Mouse (Mus musculus) gastrocnemius, adult 2 months (tissue): ENCODE measurements around the gene Dicer1. TPM values are rescaled to one million over a fixed set of nuclear protein-coding genes. Genes with fewer than 3 reads are reported as not detected.

Experiments used
- DNase-seq: peaks from one replicate; pipeline ENCODE4 v3.0.0; 2022
- H3K27ac ChIP-seq: fragments of 200-600 bp; 2 replicates; pipeline ENCODE4 v1.8.1; 2022; ENCODE audit warnings: mild to moderate bottlenecking
- H3K4me3 ChIP-seq: fragments of 200-600 bp; 2 replicates; pipeline ENCODE4 v1.8.1; 2022; ENCODE audit warnings: mild to moderate bottlenecking, moderate library complexity
- CTCF ChIP-seq: fragments of 200-600 bp; IDR thresholded peaks from 2 replicates; pipeline ENCODE4 v1.8.1; 2022; ENCODE audit warnings: antibody characterized with exemption, mild to moderate bottlenecking, moderate library complexity
- intact Hi-C: fragments of 180-260 bp; cut with DNase I; formaldehyde crosslinking; loops from one replicate; pipeline ENCODE4 v1.15.1; 2025
- long read RNA-seq, 2 experiments: library from polyadenylated mRNA; stranded (forward); transcript quantifications; one replicate each; pipeline ENCODE4 v2.0.0; 2021
- total RNA-seq, 2 experiments: library from RNA; stranded (reverse); gene quantifications; 2 replicates each; pipeline ENCODE4 v1.2.3; 2021

The Dicer1 gene
- total RNA-seq = 10 to 100 TPM; 35.0 to 38.0 TPM
- long read RNA-seq, experiment 1, partial matches to known transcripts = 2 of 12 reads
- long read RNA-seq, experiment 1, other reads (novel, unspliced or antisense) = 10 of 12 reads
- long read RNA-seq, experiment 2, full-length matches to known transcripts = 1 of 14 reads
- long read RNA-seq, experiment 2, partial matches to known transcripts = 2 of 14 reads
- long read RNA-seq, experiment 2, other reads (novel, unspliced or antisense) = 11 of 14 reads

- Histone ChIP-seq H3K27ac (peak within 1 kb of the TSS; percentile 94), H3K4me3 (peak within 1 kb of the TSS; percentile 90)
- TF ChIP-seq CTCF = peak; percentile 16; the same call in 1 of the 2 replicates
- intact Hi-C loops = loop anchor here (5.0 kb wide), 1 partner anchor 65 kb away; no protein-coding TSS in a partner anchor
- peak; percentile 99 for DNase-seq
Observed at GRCm38 (mm10) chr12:104751814-104752765, at the start of gene Dicer1. Gene Dicer1, minus strand, starts transcription at chr12:104751952.

- TF ChIP-seq CTCF = peak; percentile 45
- H3K27ac ChIP-seq = no peak overlapping the region
- no peak for DNase-seq
- intact Hi-C loops = no loop called here
- H3K4me3 ChIP-seq = no peak overlapping the region
Observed at GRCm38 (mm10) chr12:104799365-104799764, 47.6 kb upstream of the Dicer1 start.

- no peak for DNase-seq
- intact Hi-C loops = no loop called here
- no peak overlapping the region for H3K27ac ChIP-seq
- H3K4me3 ChIP-seq = no peak overlapping the region
- no peak for TF ChIP-seq CTCF
Observed at GRCm38 (mm10) chr12:104797905-104798304, 46.2 kb upstream of the Dicer1 start.

- H3K4me3 ChIP-seq = no peak overlapping the region
- DNase-seq = no peak
- intact Hi-C loops = no loop called here
- peak; percentile 40; the same call in 1 of the 2 replicates for TF ChIP-seq CTCF
- no peak overlapping the region for H3K27ac ChIP-seq
Observed at GRCm38 (mm10) chr12:104796635-104797378, 45.1 kb upstream of the Dicer1 start.

- no peak overlapping the region for H3K4me3 ChIP-seq
- DNase-seq = no peak
- H3K27ac ChIP-seq = no peak overlapping the region
- intact Hi-C loops = no loop called here
- TF ChIP-seq CTCF = no peak
Observed at GRCm38 (mm10) chr12:104794957-104795356, 43.2 kb upstream of the Dicer1 start.

- no peak for TF ChIP-seq CTCF
- intact Hi-C loops = no loop called here
- DNase-seq = peak; percentile 73
- Histone ChIP-seq H3K4me3 (no peak overlapping the region), H3K27ac (0 out of 2 replicates have a peak overlapping the region, but pooled peaks have one; percentile 16)
Observed at GRCm38 (mm10) chr12:104793486-104793885, 41.7 kb upstream of the Dicer1 start.

GRCm38 (mm10) chr12:104777603-104778002 is 25.9 kb upstream of the Dicer1 start:
- intact Hi-C loops = no loop called here
- no peak for TF ChIP-seq CTCF
- Histone ChIP-seq H3K27ac (no peak overlapping the region), H3K4me3 (no peak overlapping the region)
- DNase-seq = no peak

- intact Hi-C loops = loop anchor here (2.0 kb wide), 1 partner anchor 167 kb away; no protein-coding TSS in a partner anchor
- Histone ChIP-seq H3K27ac (no peak overlapping the region), H3K4me3 (no peak overlapping the region)
- peak; percentile 34 for DNase-seq
- TF ChIP-seq CTCF = peak; percentile 62
Observed at GRCm38 (mm10) chr12:104771941-104772340, 20.2 kb upstream of the Dicer1 start.

- intact Hi-C loops = no loop called here
- no peak for TF ChIP-seq CTCF
- H3K27ac ChIP-seq = no peak overlapping the region
- no peak overlapping the region for H3K4me3 ChIP-seq
- DNase-seq = no peak
Observed at GRCm38 (mm10) chr12:104769201-104769785, 17.5 kb upstream of the Dicer1 start.

- H3K27ac ChIP-seq = no peak overlapping the region
- peak; percentile 47 for TF ChIP-seq CTCF
Observed at GRCm38 (mm10) chr12:104767183-104767582, 15.4 kb upstream of the Dicer1 start.

GRCm38 (mm10) chr12:104765761-104766160 is 14.0 kb upstream of the Dicer1 start:
- Histone ChIP-seq H3K4me3 (no peak overlapping the region), H3K27ac (peak overlapping the region; percentile 62)
- intact Hi-C loops = no loop called here
- DNase-seq = peak; percentile 73
- no peak for TF ChIP-seq CTCF

More at GRCm38 (mm10) chr12:104767183-104767582, 15.4 kb upstream of the Dicer1 start:
- intact Hi-C loops = no loop called here
- no peak overlapping the region for H3K4me3 ChIP-seq
- no peak for DNase-seq

GRCm38 (mm10) chr12:104765116-104765515 is 13.4 kb upstream of the Dicer1 start:
- Histone ChIP-seq H3K4me3 (no peak overlapping the region), H3K27ac (peak overlapping the region; percentile 62)
- TF ChIP-seq CTCF = no peak
- intact Hi-C loops = no loop called here
- DNase-seq = no peak
